Comparison of ENCODE assay signal across 17 mouse cellular contexts in the genomic region with DNA sequence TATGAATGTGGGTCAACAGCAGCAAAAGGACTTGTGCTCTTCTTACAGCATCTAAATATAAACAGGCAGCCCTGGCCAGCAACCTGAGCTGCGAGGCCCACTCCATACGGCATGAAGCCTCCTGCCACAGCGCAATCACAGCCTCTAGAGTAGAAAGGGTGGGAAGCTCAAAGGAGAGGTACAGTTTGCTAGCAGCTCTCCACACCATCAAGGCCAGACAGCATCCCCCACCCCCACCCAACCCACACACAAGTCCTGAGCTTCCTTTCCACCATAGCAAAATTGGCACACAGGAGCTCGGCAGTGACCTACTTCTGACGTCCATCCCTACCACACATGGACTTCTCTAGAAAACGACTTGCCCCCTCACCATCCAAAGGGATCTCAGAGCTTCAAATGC. TPM values are rescaled to one million over a fixed set of nuclear protein-coding genes. Genes with fewer than 3 reads are reported as not detected.
A peak's percentile ranks its signal among the peaks of the same experiment; 100 is the strongest.
DNase-seq lines count a peak whose midpoint lies in the region; ATAC-seq lines count a peak whose summit lies in the region.
"Had no signal": no experiment of that assay in that cellular context is flagged by ENCODE, and none has a peak within 500 bp of the region (broad histone marks: within the 10 kb centered on the region; RNA-seq: fewer than 3 reads in every experiment).

No protein-coding gene starts in this region.

- ATAC-seq in heart, embryonic 13.5 days (ENCODE audit: extremely low read depth, insufficient number of reproducible peaks, low FRiP score, low TSS enrichment): no peak
- no peak for ATAC-seq in intestine, embryonic 15.5 days
- ATAC-seq: activated CD4-positive, CD25-positive, alpha-beta regulatory T cell, adult 4 months; forebrain, embryonic 14.5 days had no signal

- H3K4me1 ChIP-seq in heart, embryonic 13.5 days: peaks cover 36% of the 10 kb centered on the region
- H3K4me1 ChIP-seq in brown adipose tissue, adult 24 weeks (ENCODE audit: control insufficient read depth, insufficient read depth, insufficient read length, low read length): peaks cover 29% of the 10 kb centered on the region
- peaks cover 7% of the 10 kb centered on the region; the same call in 1 of the 2 replicates for H3K4me1 ChIP-seq in intestine, embryonic 15.5 days (replicated peaks)
- H3K4me1 ChIP-seq: stomach, embryonic 15.5 days had no signal

- H3K4me3 ChIP-seq in heart, embryonic 13.5 days: no peak overlapping the region
- no peak overlapping the region for H3K4me3 ChIP-seq in brown adipose tissue, adult 24 weeks (ENCODE audit: insufficient read depth, low read depth, low read length)
- H3K4me3 ChIP-seq in intestine, embryonic 15.5 days (replicated peaks): no peak overlapping the region
- H3K4me3 ChIP-seq: kidney, embryonic 15.5 days; stomach, embryonic 15.5 days had no signal

- peak; percentile 37 for DNase-seq in cerebellum, adult 9-11 months
- no peak for DNase-seq in cerebellum, adult 18-20 months
- no peak for DNase-seq in heart, postnatal 4 days
- DNase-seq in kidney, postnatal 36 days: no peak
- DNase-seq in adrenal gland, postnatal 25 days: no peak
- DNase-seq: adrenal gland, postnatal 36 days; liver; lung, adult 2 months; midbrain, embryonic 14.5 days; right cerebral cortex, postnatal 4 days had no signal

- no peak overlapping the region for H3K4me2 ChIP-seq in heart, embryonic 13.5 days
- peak overlapping the region; percentile 24 for H3K4me2 ChIP-seq in intestine, embryonic 15.5 days (replicated peaks)
- H3K4me2 ChIP-seq: kidney, embryonic 15.5 days had no signal

- peak overlapping the region; percentile 13 for H3K27ac ChIP-seq in heart, embryonic 13.5 days (replicated peaks)
- peak overlapping the region; percentile 10; the same call in 1 of the 2 replicates for H3K27ac ChIP-seq in brown adipose tissue, adult 24 weeks (replicated peaks; ENCODE audit: low read depth, low read length)
- H3K27ac ChIP-seq in intestine, embryonic 15.5 days: peak overlapping the region; percentile 77
- H3K27ac ChIP-seq: kidney, embryonic 15.5 days had no signal

- peaks cover 15% of the 10 kb centered on the region; the same call in 1 of the 2 replicates for H3K36me3 ChIP-seq in heart, embryonic 13.5 days
- no peaks in the 10 kb centered on the region for H3K36me3 ChIP-seq in intestine, embryonic 15.5 days
- H3K36me3 ChIP-seq: stomach, embryonic 15.5 days had no signal

- no peak overlapping the region for H3K9ac ChIP-seq in heart, embryonic 13.5 days
- no peak overlapping the region for H3K9ac ChIP-seq in intestine, embryonic 15.5 days
- H3K9ac ChIP-seq: kidney, embryonic 15.5 days; stomach, embryonic 15.5 days had no signal

- no peaks in the 10 kb centered on the region for H3K9me3 ChIP-seq in heart, embryonic 13.5 days
- no peaks in the 10 kb centered on the region for H3K9me3 ChIP-seq in intestine, embryonic 15.5 days
- H3K9me3 ChIP-seq: kidney, embryonic 15.5 days; stomach, embryonic 15.5 days had no signal

- 61% methylated on average over 6 of the region's 6 CpGs for WGBS in heart, embryonic 13.5 days
- WGBS in intestine, embryonic 15.5 days: 71% methylated on average over 6 of the region's 6 CpGs

- no peaks in the 10 kb centered on the region for H3K27me3 ChIP-seq in heart, embryonic 13.5 days (replicated peaks)
- no peaks in the 10 kb centered on the region for H3K27me3 ChIP-seq in intestine, embryonic 15.5 days (replicated peaks)
- H3K27me3 ChIP-seq: kidney, embryonic 15.5 days; stomach, embryonic 15.5 days had no signal

RNA-seq across cellular contexts. Expression of gene Ttc7b, which starts 42.0 kb away (rescaled TPM):
- 6.2 and 6.5 TPM in 2 replicates for polyA plus RNA-seq in heart, embryonic 13.5 days (2015; fragmentation: Nextera tagmentation; extraction: Ambion mirVana)
- total RNA-seq in heart, postnatal 4 days (2021): 10 to 100 TPM; 75.1 to 77.4 TPM
- polyA plus RNA-seq in brown adipose tissue, adult 24 weeks (2012; ENCODE audit: insufficient read depth, insufficient read length, missing spikeins): 37.7 and 42.9 TPM in 2 replicates
- 3.4 and 4.0 TPM in 2 replicates for polyA plus RNA-seq in intestine, embryonic 15.5 days (2015; fragmentation: Nextera tagmentation; extraction: Ambion mirVana)
- 72.3 and 92.8 TPM in 2 replicates for total RNA-seq in adrenal gland, postnatal 25 days (2021)

Comparison
In these comparisons a context has a peak if more than half of its experiments do, and no peak if none do; other contexts are left out.
1. H3K27ac ChIP-seq: peak in every context shown above with its lines; median percentile 77 in intestine, embryonic 15.5 days; 13 in heart, embryonic 13.5 days; 10 in brown adipose tissue, adult 24 weeks.